19 mouse cellular contexts compared by ENCODE assay signal in the genomic region with DNA sequence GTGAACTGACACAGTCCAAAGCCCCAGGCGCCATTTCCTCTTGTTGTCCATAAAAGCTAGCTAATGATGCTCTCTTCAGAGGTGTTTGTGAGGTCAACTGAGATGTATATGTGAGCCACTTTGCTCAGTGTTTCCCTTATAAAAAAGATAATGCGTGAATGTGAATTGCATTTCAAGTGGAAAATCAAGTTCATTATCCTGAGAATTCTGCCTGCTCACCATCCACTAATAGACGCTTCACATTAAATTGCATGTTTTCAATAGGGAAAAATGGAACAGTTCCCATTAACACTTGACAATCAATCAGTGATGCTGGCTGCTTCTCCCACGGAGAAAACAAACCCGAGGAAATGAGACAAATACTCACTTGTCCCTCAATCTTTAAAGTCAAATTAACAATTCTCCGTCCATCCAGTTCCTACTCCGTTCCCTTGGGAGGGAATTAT. TPM values are rescaled to one million over a fixed set of nuclear protein-coding genes. Genes with fewer than 3 reads are reported as not detected.
DNase-seq lines count a peak whose midpoint lies in the region; ATAC-seq lines count a peak whose summit lies in the region.
"Had no signal": no experiment of that assay in that cellular context is flagged by ENCODE, and none has a peak within 500 bp of the region (broad histone marks: within the 10 kb centered on the region; RNA-seq: fewer than 3 reads in every experiment).

No protein-coding gene starts in this region.

- H3K9me3 ChIP-seq in forebrain, embryonic 11.5 days (ENCODE audit: control insufficient read depth, low read length), result no peaks in the 10 kb centered on the region
- no peaks in the 10 kb centered on the region for H3K9me3 ChIP-seq in forebrain, embryonic 10.5 days
- H3K9me3 ChIP-seq in forebrain, embryonic 12.5 days, result no peaks in the 10 kb centered on the region
- no peaks in the 10 kb centered on the region for H3K9me3 ChIP-seq in hindbrain, embryonic 15.5 days
- H3K9me3 ChIP-seq in midbrain, embryonic 16.5 days (replicated peaks; ENCODE audit: control insufficient read depth, low read length, poor library complexity, severe bottlenecking), result no peaks in the 10 kb centered on the region
- H3K9me3 ChIP-seq: embryonic facial prominence, embryonic 10.5 days; G1E had no signal

- no peak overlapping the region for H3K4me2 ChIP-seq in forebrain, embryonic 11.5 days (ENCODE audit: low read depth, low read length, severe bottlenecking)
- H3K4me2 ChIP-seq in forebrain, embryonic 12.5 days, result 0 out of 2 replicates have a peak overlapping the region, but pooled peaks have one; percentile 6
- no peak overlapping the region for H3K4me2 ChIP-seq in hindbrain, embryonic 15.5 days
- no peak overlapping the region for H3K4me2 ChIP-seq in midbrain, embryonic 16.5 days (ENCODE audit: low read length)

- peak overlapping the region; percentile 32; the same call in 1 of the 2 replicates for H3K27ac ChIP-seq in forebrain, embryonic 11.5 days (ENCODE audit: low read depth, low read length)
- H3K27ac ChIP-seq in forebrain, embryonic 10.5 days, result no peak overlapping the region
- H3K27ac ChIP-seq in forebrain, embryonic 12.5 days, result peak overlapping the region; percentile 78
- peak overlapping the region; percentile 77 for H3K27ac ChIP-seq in hindbrain, embryonic 15.5 days (replicated peaks)
- no peak overlapping the region for H3K27ac ChIP-seq in midbrain, embryonic 16.5 days (ENCODE audit: low read length)
- H3K27ac ChIP-seq: embryonic facial prominence, embryonic 10.5 days; kidney, postnatal 0 days; stomach, postnatal 0 days had no signal

- H3K4me3 ChIP-seq in forebrain, embryonic 11.5 days (ENCODE audit: low read depth, low read length), result no peak overlapping the region
- H3K4me3 ChIP-seq in forebrain, embryonic 10.5 days, result no peak overlapping the region
- no peak overlapping the region for H3K4me3 ChIP-seq in forebrain, embryonic 12.5 days (replicated peaks)
- H3K4me3 ChIP-seq in hindbrain, embryonic 15.5 days, result no peak overlapping the region
- H3K4me3 ChIP-seq in midbrain, embryonic 16.5 days (ENCODE audit: low read depth, low read length), result no peak overlapping the region
- H3K4me3 ChIP-seq: embryonic facial prominence, embryonic 10.5 days had no signal

- no peaks in the 10 kb centered on the region for H3K36me3 ChIP-seq in forebrain, embryonic 11.5 days (ENCODE audit: control insufficient read depth, insufficient read depth, low read length)
- no peaks in the 10 kb centered on the region for H3K36me3 ChIP-seq in forebrain, embryonic 10.5 days (replicated peaks)
- no peaks in the 10 kb centered on the region for H3K36me3 ChIP-seq in forebrain, embryonic 12.5 days (replicated peaks)
- H3K36me3 ChIP-seq in hindbrain, embryonic 15.5 days, result no peaks in the 10 kb centered on the region
- H3K36me3 ChIP-seq in midbrain, embryonic 16.5 days (ENCODE audit: control insufficient read depth, insufficient read depth, low read length), result no peaks in the 10 kb centered on the region
- H3K36me3 ChIP-seq: embryonic facial prominence, embryonic 10.5 days; G1E had no signal

- peaks cover 2% of the 10 kb centered on the region; the same call in 1 of the 2 replicates for H3K4me1 ChIP-seq in forebrain, embryonic 11.5 days (replicated peaks; ENCODE audit: control insufficient read depth, insufficient read depth, low read length)
- peaks cover 23% of the 10 kb centered on the region; the same call in 1 of the 2 replicates for H3K4me1 ChIP-seq in forebrain, embryonic 10.5 days
- peaks cover 25% of the 10 kb centered on the region for H3K4me1 ChIP-seq in forebrain, embryonic 12.5 days
- H3K4me1 ChIP-seq in hindbrain, embryonic 15.5 days (replicated peaks), result peaks cover 26% of the 10 kb centered on the region
- H3K4me1 ChIP-seq in midbrain, embryonic 16.5 days (ENCODE audit: control insufficient read depth, insufficient read depth, low read length), result peaks cover 5% of the 10 kb centered on the region

- no peak overlapping the region for H3K9ac ChIP-seq in forebrain, embryonic 11.5 days (ENCODE audit: low read length)
- H3K9ac ChIP-seq in forebrain, embryonic 12.5 days, result no peak overlapping the region
- no peak overlapping the region for H3K9ac ChIP-seq in hindbrain, embryonic 15.5 days
- no peak overlapping the region for H3K9ac ChIP-seq in midbrain, embryonic 16.5 days (ENCODE audit: low read depth, low read length)

- ATAC-seq in forebrain, embryonic 11.5 days (replicated peaks; ENCODE audit: low FRiP score), result peak; percentile 53; the same call in 1 of the 2 replicates
- ATAC-seq in forebrain, embryonic 12.5 days (ENCODE audit: low FRiP score), result peak; percentile 88
- ATAC-seq in hindbrain, embryonic 15.5 days (ENCODE audit: low FRiP score, low read depth), result peak; percentile 36; the same call in 1 of the 2 replicates
- ATAC-seq in midbrain, embryonic 16.5 days, result peak; percentile 50; the same call in 1 of the 2 replicates
- no peak for ATAC-seq in erythroid progenitor cell, adult 5-6 weeks (replicated peaks; ENCODE audit: low FRiP score, poor library complexity, severe bottlenecking)
- no peak for ATAC-seq in megakaryocyte progenitor cell, adult 5-6 weeks (replicated peaks; ENCODE audit: poor library complexity)
- ATAC-seq: CD4-positive, CD25-positive, alpha-beta regulatory T cell, adult 4 months; intestine, postnatal 0 days had no signal

- 47% methylated on average over 7 of the region's 7 CpGs for WGBS in forebrain, embryonic 11.5 days
- WGBS in forebrain, embryonic 10.5 days, result 74% methylated on average over 7 of the region's 7 CpGs
- WGBS in forebrain, embryonic 12.5 days, result 34% methylated on average over 7 of the region's 7 CpGs
- WGBS in hindbrain, embryonic 15.5 days, result 38% methylated on average over 7 of the region's 7 CpGs
- 44% methylated on average over 7 of the region's 7 CpGs for WGBS in midbrain, embryonic 16.5 days

- DNase-seq in forebrain, embryonic 11.5 days (ENCODE audit: low spot score), result peak; percentile 49
- no peak for DNase-seq in forebrain, embryonic 10.5 days (ENCODE audit: extremely low spot score, low spot score)
- no peak for DNase-seq in cerebellum, adult 11-12 months
- DNase-seq: cerebellum, adult 11 months; heart, postnatal 4 days; lung, postnatal 14 days; thymus, postnatal 36 days had no signal

- H3K27me3 ChIP-seq in forebrain, embryonic 11.5 days (ENCODE audit: control insufficient read depth, insufficient read depth, low read length), result no peaks in the 10 kb centered on the region
- no peaks in the 10 kb centered on the region for H3K27me3 ChIP-seq in forebrain, embryonic 10.5 days (ENCODE audit: poor library complexity, severe bottlenecking)
- no peaks in the 10 kb centered on the region for H3K27me3 ChIP-seq in forebrain, embryonic 12.5 days
- no peaks in the 10 kb centered on the region for H3K27me3 ChIP-seq in hindbrain, embryonic 15.5 days
- no peaks in the 10 kb centered on the region for H3K27me3 ChIP-seq in midbrain, embryonic 16.5 days (ENCODE audit: control insufficient read depth, insufficient read depth, low read depth, low read length)

RNA-seq across cellular contexts. Expression of a gene that starts 18.1 kb away (rescaled TPM):
- 0.69 and 1.2 TPM in 2 replicates for polyA plus RNA-seq in forebrain, embryonic 11.5 days (2014; fragmentation: Nextera tagmentation; extraction: Ambion mirVana)
- 0.25 and 0.63 TPM in 2 replicates for polyA plus RNA-seq in forebrain, embryonic 10.5 days (2016; fragmentation: Nextera tagmentation; extraction: Ambion mirVana)
- 2.1 and 2.4 TPM in 2 replicates for polyA plus RNA-seq in forebrain, embryonic 12.5 days (2016; fragmentation: Nextera tagmentation; extraction: Ambion mirVana)
- polyA plus RNA-seq in hindbrain, embryonic 15.5 days (2015; fragmentation: Nextera tagmentation; extraction: Ambion mirVana), result 18.8 and 19.5 TPM in 2 replicates
- polyA plus RNA-seq in midbrain, embryonic 16.5 days (2015; fragmentation: Nextera tagmentation; extraction: Ambion mirVana), result 24.4 and 28.6 TPM in 2 replicates
- not detected in 2 replicates for total RNA-seq in erythroid progenitor cell, adult 5-6 weeks (2015; ENCODE audit: low replicate concordance)
- total RNA-seq in erythroid progenitor cell, adult 5-6 weeks (2017; ENCODE audit: low replicate concordance), result not detected in 2 replicates
- 0.02 TPM in 1 of 2 replicates, not detected in the other for total RNA-seq in megakaryocyte progenitor cell, adult 5-6 weeks (2015)
- total RNA-seq in megakaryocyte progenitor cell, adult 5-6 weeks (2017), result not detected in 2 replicates
- total RNA-seq: megakaryocyte-erythroid progenitor cell, adult 5-6 weeks had no signal
- polyA plus RNA-seq: G1E had no signal

RNA-seq across cellular contexts. Expression of a gene that starts 22.2 kb away (rescaled TPM):
- polyA plus RNA-seq in forebrain, embryonic 11.5 days (2014; fragmentation: Nextera tagmentation; extraction: Ambion mirVana), result 47.2 and 50.3 TPM in 2 replicates
- polyA plus RNA-seq in forebrain, embryonic 10.5 days (2016; fragmentation: Nextera tagmentation; extraction: Ambion mirVana), result 45.8 and 47.6 TPM in 2 replicates
- polyA plus RNA-seq in forebrain, embryonic 12.5 days (2016; fragmentation: Nextera tagmentation; extraction: Ambion mirVana), result 51.8 and 58.4 TPM in 2 replicates
- polyA plus RNA-seq in hindbrain, embryonic 15.5 days (2015; fragmentation: Nextera tagmentation; extraction: Ambion mirVana), result 39.9 and 40.2 TPM in 2 replicates
- 41.3 and 50.7 TPM in 2 replicates for polyA plus RNA-seq in midbrain, embryonic 16.5 days (2015; fragmentation: Nextera tagmentation; extraction: Ambion mirVana)
- total RNA-seq in erythroid progenitor cell, adult 5-6 weeks (2015; ENCODE audit: low replicate concordance), result 1.8 and 2.1 TPM in 2 replicates
- 6.1 and 9.5 TPM in 2 replicates for total RNA-seq in erythroid progenitor cell, adult 5-6 weeks (2017; ENCODE audit: low replicate concordance)
- total RNA-seq in megakaryocyte progenitor cell, adult 5-6 weeks (2015), result 31.1 and 33.8 TPM in 2 replicates
- total RNA-seq in megakaryocyte progenitor cell, adult 5-6 weeks (2017), result 38.8 and 52.2 TPM in 2 replicates

Comparison
In these comparisons a context has a peak if more than half of its experiments do, and no peak if none do; other contexts are left out.
1. H3K27ac ChIP-seq: peak in forebrain, embryonic 11.5 days (single experiment), forebrain, embryonic 12.5 days (single experiment) and hindbrain, embryonic 15.5 days (single experiment); none in forebrain, embryonic 10.5 days (single experiment) and midbrain, embryonic 16.5 days (single experiment).
2. ATAC-seq: peak in forebrain, embryonic 11.5 days (single experiment), forebrain, embryonic 12.5 days (single experiment), hindbrain, embryonic 15.5 days (single experiment) and midbrain, embryonic 16.5 days (single experiment); none in erythroid progenitor cell, adult 5-6 weeks (single experiment) and megakaryocyte progenitor cell, adult 5-6 weeks (single experiment).